Mouse (Mus musculus) G1E (cell line): ENCODE results near the gene Cdc42bpg. TPM values are rescaled to one million over a fixed set of nuclear protein-coding genes. Genes with fewer than 3 reads are reported as not detected.
"Not testable (repeated sequence)": the region's sequence is repeated elsewhere in the genome, so short reads cannot be mapped to it uniquely, and the experiment has no call there.

ENCODE experiments used
- ATAC-seq: 2 replicates; pipeline ENCODE4 v1.8.0; 2016; ENCODE audit warnings: mild to moderate bottlenecking; ENCODE audit not compliant: insufficient number of reproducible peaks, poor library complexity, low FRiP score, severe bottlenecking; ENCODE audit errors: extremely low read depth
- DNase-seq: peaks from one replicate; pipeline ENCODE4 v3.0.0; 2012; ENCODE audit warnings: low spot score
- H3K27me3 ChIP-seq: 2 replicates; pipeline ENCODE4 v1.6.1; 2012; ENCODE audit warnings: mild to moderate bottlenecking, low read length, inconsistent platforms; ENCODE audit not compliant: insufficient read depth
- H3K36me3 ChIP-seq: replicated peaks from 2 replicates; pipeline ENCODE3; 2012; ENCODE audit warnings: mild to moderate bottlenecking, inconsistent platforms
- H3K4me1 ChIP-seq: 2 replicates; pipeline ENCODE4 v1.6.1; 2012; ENCODE audit warnings: low read depth, low read length, inconsistent platforms, mixed read lengths; ENCODE audit not compliant: insufficient read depth
- H3K4me3 ChIP-seq: 2 replicates; pipeline ENCODE4 v1.5.1; 2012; ENCODE audit warnings: low read depth, mild to moderate bottlenecking, inconsistent platforms, low read length, moderate library complexity, mixed read lengths
- H3K9me3 ChIP-seq: replicated peaks from 2 replicates; pipeline ENCODE4 v1.6.1; 2012; ENCODE audit warnings: inconsistent platforms
- CTCF ChIP-seq: IDR thresholded peaks from 2 replicates; pipeline ENCODE4 v1.5.1; 2012; ENCODE audit warnings: low read depth, low read length, inconsistent platforms, mixed read lengths
- GATA1 ChIP-seq: IDR thresholded peaks from 2 replicates; pipeline ENCODE4 v1.6.1; 2012; ENCODE audit warnings: borderline replicate concordance, low read length, inconsistent platforms, mixed read lengths
- GATA2 ChIP-seq: IDR thresholded peaks from 2 replicates; pipeline ENCODE4 v1.6.1; 2012; ENCODE audit warnings: low read depth, low read length, inconsistent platforms, borderline replicate concordance
- POLR2AphosphoS5 ChIP-seq: IDR thresholded peaks from 2 replicates; pipeline ENCODE4 v1.6.1; 2012; ENCODE audit warnings: low read depth, low read length, inconsistent platforms; ENCODE audit not compliant: insufficient replicate concordance
- TAL1 ChIP-seq: conservative IDR thresholded peaks from 2 replicates; pipeline ENCODE4 v1.6.1; 2012; ENCODE audit warnings: low read depth, low read length, inconsistent platforms, mixed read lengths
- polyA plus RNA-seq: library from polyadenylated mRNA; stranded (reverse); fragments of >175 nt; gene quantifications from 2 replicates; pipeline ENCODE4 v1.2.3, GENCODE M21; 2012
- total RNA-seq, 2 experiments: library from RNA; stranded (forward) in 1 of 2; stranded (reverse) in 1 of 2; fragments of 200-1000 nt in 1 of 2; fragments of >200 nt in 1 of 2; fragmentation: Nextera tagmentation in 1 of 2; gene quantifications; 2 replicates each; pipeline ENCODE4 v1.2.3; 2014 to 2017

Cdc42bpg gene
- total and polyA plus RNA-seq, 3 experiments = 2.0 to 14.1 (median 5.0) TPM

GRCm38 (mm10) chr19:6286434-6287401, 19.5 kb upstream of the Cdc42bpg start:
- Histone ChIP-seq H3K4me1 (peaks cover 96% of the 10 kb centered on the region), H3K36me3 (peaks cover 90% of the 10 kb centered on the region), H3K4me3 (peak overlapping the region; percentile 51; the same call in 1 of the 2 replicates), H3K9me3 (no peaks in the 10 kb centered on the region), H3K27me3 (no peaks in the 10 kb centered on the region)
- TF ChIP-seq POLR2AphosphoS5 (no peak), GATA1 (no peak), GATA2 (no peak), TAL1 (no peak), CTCF (no peak)
- DNase-seq (no peak), ATAC-seq (no peak)

GRCm38 (mm10) chr19:6288236-6288894, 17.9 kb upstream of the Cdc42bpg start:
- TF ChIP-seq GATA2 (no peak), TAL1 (no peak), GATA1 (no peak)
- no peak for ATAC-seq
- peaks cover 89% of the 10 kb centered on the region for H3K36me3 ChIP-seq
- H3K9me3 ChIP-seq = no peaks in the 10 kb centered on the region
- H3K4me3 ChIP-seq = no peak overlapping the region; the same call in 1 of the 2 replicates
- H3K27me3 ChIP-seq = no peaks in the 10 kb centered on the region
- H3K4me1 ChIP-seq = peaks cover 95% of the 10 kb centered on the region
- DNase-seq = no peak

- H3K4me1 ChIP-seq = peaks cover 92% of the 10 kb centered on the region
- no peaks in the 10 kb centered on the region for H3K27me3 ChIP-seq
- TF ChIP-seq TAL1 (no peak), POLR2AphosphoS5 (no peak), CTCF (no peak), GATA1 (no peak)
- H3K9me3 ChIP-seq = no peaks in the 10 kb centered on the region
- H3K36me3 ChIP-seq = peaks cover 92% of the 10 kb centered on the region
- no peak for DNase-seq
- H3K4me3 ChIP-seq = peak overlapping the region; percentile 13; the same call in 1 of the 2 replicates
- no peak for ATAC-seq
Measured at GRCm38 (mm10) chr19:6289696-6290238, 16.5 kb upstream of the Cdc42bpg start.

- Histone ChIP-seq H3K4me3 (peak overlapping the region; percentile 64; the same call in 1 of the 2 replicates), H3K4me1 (peaks cover 92% of the 10 kb centered on the region)
Measured at GRCm38 (mm10) chr19:6290720-6291116, 15.5 kb upstream of the Cdc42bpg start.

GRCm38 (mm10) chr19:6291117-6291781, 15.0 kb upstream of the Cdc42bpg start:
- no peaks in the 10 kb centered on the region for H3K9me3 ChIP-seq
- no peaks in the 10 kb centered on the region for H3K27me3 ChIP-seq
- ATAC-seq = peak; percentile 77
- peak; percentile 72 for DNase-seq
- peaks cover 92% of the 10 kb centered on the region for H3K4me1 ChIP-seq
- peak overlapping the region; percentile 64; the same call in 1 of the 2 replicates for H3K4me3 ChIP-seq
- H3K36me3 ChIP-seq = peaks cover 92% of the 10 kb centered on the region
- TF ChIP-seq CTCF = no peak
- no peak for TF ChIP-seq GATA1
- no peak for TF ChIP-seq GATA2
- TF ChIP-seq TAL1 = no peak
- no peak for TF ChIP-seq POLR2AphosphoS5

More at GRCm38 (mm10) chr19:6290720-6291116, 15.5 kb upstream of the Cdc42bpg start:
- not testable (repeated sequence) for H3K9me3 ChIP-seq, DNase-seq, ATAC-seq, H3K27me3 ChIP-seq
- peaks cover 92% of the 10 kb centered on the region for H3K36me3 ChIP-seq

GRCm38 (mm10) chr19:6292262-6292661, 14.0 kb upstream of the Cdc42bpg start:
- H3K27me3 ChIP-seq = no peaks in the 10 kb centered on the region
- peaks cover 92% of the 10 kb centered on the region for H3K4me1 ChIP-seq
- no peak for DNase-seq
- H3K9me3 ChIP-seq = no peaks in the 10 kb centered on the region
- peaks cover 92% of the 10 kb centered on the region for H3K36me3 ChIP-seq
- no peak for TF ChIP-seq GATA1
- H3K4me3 ChIP-seq = no peak overlapping the region
- ATAC-seq = no peak
